Mouse (Mus musculus): ENCODE data around the gene Nrxn3. TPM values are rescaled to one million over a fixed set of nuclear protein-coding genes. Genes with fewer than 3 reads are reported as not detected.

Gene Nrxn3
- polyA plus RNA-seq, 1 experiment from 2014 or later: 5.2 TPM

GRCm38 (mm10) chr12:89504026-89504425, 781.4 kb downstream of the Nrxn3 start:
- 46% methylated on average over 3 of the region's 3 CpGs for WGBS
- no peaks in the 10 kb centered on the region for H3K27me3 ChIP-seq (ENCODE audit: control insufficient read depth, insufficient read depth, low read length)
- ATAC-seq (ENCODE audit: low FRiP score, low TSS enrichment): no peak

GRCm38 (mm10) chr12:89505121-89505764, 782.6 kb downstream of the Nrxn3 start:
- Histone ChIP-seq H3K9ac (ENCODE audit: low read depth, low read length) (no peak overlapping the region), H3K4me1 (ENCODE audit: control insufficient read depth, insufficient read depth, low read length) (no peaks in the 10 kb centered on the region), H3K9me3 (ENCODE audit: control insufficient read depth, low read length) (no peaks in the 10 kb centered on the region), H3K27ac (ENCODE audit: low read depth, low read length) (no peak overlapping the region), H3K4me3 (ENCODE audit: low read length) (no peak overlapping the region), H3K27me3 (ENCODE audit: control insufficient read depth, insufficient read depth, low read length) (no peaks in the 10 kb centered on the region), H3K36me3 (ENCODE audit: control insufficient read depth, insufficient read depth, low read length) (no peaks in the 10 kb centered on the region), H3K4me2 (replicated peaks; ENCODE audit: low read depth, low read length) (no peak overlapping the region)
- 50% methylated on average over 2 of the region's 2 CpGs for WGBS
- ATAC-seq (ENCODE audit: low FRiP score, low TSS enrichment): peak; percentile 57; the same call in 1 of the 2 replicates

More at GRCm38 (mm10) chr12:89504026-89504425, 781.4 kb downstream of the Nrxn3 start:
- no peak overlapping the region for H3K27ac ChIP-seq (ENCODE audit: low read depth, low read length)
- no peak overlapping the region for H3K4me2 ChIP-seq (replicated peaks; ENCODE audit: low read depth, low read length)
- no peaks in the 10 kb centered on the region for H3K4me1 ChIP-seq (ENCODE audit: control insufficient read depth, insufficient read depth, low read length)
- H3K9ac ChIP-seq (ENCODE audit: low read depth, low read length): no peak overlapping the region
- no peaks in the 10 kb centered on the region for H3K9me3 ChIP-seq (ENCODE audit: control insufficient read depth, low read length)
- no peaks in the 10 kb centered on the region for H3K36me3 ChIP-seq (ENCODE audit: control insufficient read depth, insufficient read depth, low read length)
- no peak overlapping the region for H3K4me3 ChIP-seq (ENCODE audit: low read length)

- no peaks in the 10 kb centered on the region for H3K9me3 ChIP-seq (ENCODE audit: control insufficient read depth, low read length)
- no peaks in the 10 kb centered on the region for H3K27me3 ChIP-seq (ENCODE audit: control insufficient read depth, insufficient read depth, low read length)
- H3K4me3 ChIP-seq (ENCODE audit: low read length): no peak overlapping the region
- no peaks in the 10 kb centered on the region for H3K36me3 ChIP-seq (ENCODE audit: control insufficient read depth, insufficient read depth, low read length)
- no peak overlapping the region for H3K27ac ChIP-seq (ENCODE audit: low read depth, low read length)
- H3K4me2 ChIP-seq (replicated peaks; ENCODE audit: low read depth, low read length): no peak overlapping the region
- H3K4me1 ChIP-seq (ENCODE audit: control insufficient read depth, insufficient read depth, low read length): no peaks in the 10 kb centered on the region
- ATAC-seq (ENCODE audit: low FRiP score, low TSS enrichment): no peak
- H3K9ac ChIP-seq (ENCODE audit: low read depth, low read length): no peak overlapping the region
These were observed 786.3 kb downstream of the Nrxn3 start for GRCm38 (mm10) chr12:89508970-89509369.

- WGBS: 45% methylated on average over 7 of the region's 7 CpGs
- Histone ChIP-seq H3K36me3 (ENCODE audit: control insufficient read depth, insufficient read depth, low read length) (no peaks in the 10 kb centered on the region), H3K9ac (ENCODE audit: low read depth, low read length) (no peak overlapping the region), H3K27ac (ENCODE audit: low read depth, low read length) (no peak overlapping the region), H3K27me3 (ENCODE audit: control insufficient read depth, insufficient read depth, low read length) (no peaks in the 10 kb centered on the region), H3K9me3 (ENCODE audit: control insufficient read depth, low read length) (no peaks in the 10 kb centered on the region), H3K4me3 (ENCODE audit: low read length) (no peak overlapping the region), H3K4me1 (ENCODE audit: control insufficient read depth, insufficient read depth, low read length) (no peaks in the 10 kb centered on the region), H3K4me2 (replicated peaks; ENCODE audit: low read depth, low read length) (no peak overlapping the region)
- ATAC-seq (ENCODE audit: low FRiP score, low TSS enrichment): no peak
These were observed 791.1 kb downstream of the Nrxn3 start for GRCm38 (mm10) chr12:89513759-89514158.

- ATAC-seq (ENCODE audit: low FRiP score, low TSS enrichment): no peak
- Histone ChIP-seq H3K9ac (ENCODE audit: low read depth, low read length) (no peak overlapping the region), H3K4me2 (replicated peaks; ENCODE audit: low read depth, low read length) (no peak overlapping the region), H3K9me3 (ENCODE audit: control insufficient read depth, low read length) (no peaks in the 10 kb centered on the region), H3K27ac (ENCODE audit: low read depth, low read length) (no peak overlapping the region), H3K36me3 (ENCODE audit: control insufficient read depth, insufficient read depth, low read length) (no peaks in the 10 kb centered on the region), H3K4me1 (ENCODE audit: control insufficient read depth, insufficient read depth, low read length) (no peaks in the 10 kb centered on the region), H3K27me3 (ENCODE audit: control insufficient read depth, insufficient read depth, low read length) (no peaks in the 10 kb centered on the region), H3K4me3 (ENCODE audit: low read length) (no peak overlapping the region)
- 78% methylated on average over 6 of the region's 6 CpGs for WGBS
These were observed 793.4 kb downstream of the Nrxn3 start for GRCm38 (mm10) chr12:89516046-89516445.

- no peaks in the 10 kb centered on the region for H3K36me3 ChIP-seq (ENCODE audit: control insufficient read depth, insufficient read depth, low read length)
- no peak overlapping the region for H3K4me3 ChIP-seq (ENCODE audit: low read length)
- no peak overlapping the region for H3K4me2 ChIP-seq (replicated peaks; ENCODE audit: low read depth, low read length)
- ATAC-seq (ENCODE audit: low FRiP score, low TSS enrichment): no peak
- H3K27me3 ChIP-seq (ENCODE audit: control insufficient read depth, insufficient read depth, low read length): no peaks in the 10 kb centered on the region
- H3K9me3 ChIP-seq (ENCODE audit: control insufficient read depth, low read length): no peaks in the 10 kb centered on the region
- no peak overlapping the region for H3K9ac ChIP-seq (ENCODE audit: low read depth, low read length)
- 24% methylated on average over 4 of the region's 4 CpGs for WGBS
- H3K27ac ChIP-seq (ENCODE audit: low read depth, low read length): no peak overlapping the region
- H3K4me1 ChIP-seq (ENCODE audit: control insufficient read depth, insufficient read depth, low read length): no peaks in the 10 kb centered on the region
These were observed 808.1 kb downstream of the Nrxn3 start for GRCm38 (mm10) chr12:89530679-89531350.

- Histone ChIP-seq H3K27me3 (ENCODE audit: control insufficient read depth, insufficient read depth, low read length) (no peaks in the 10 kb centered on the region), H3K9me3 (ENCODE audit: control insufficient read depth, low read length) (no peaks in the 10 kb centered on the region), H3K36me3 (ENCODE audit: control insufficient read depth, insufficient read depth, low read length) (no peaks in the 10 kb centered on the region), H3K27ac (ENCODE audit: low read depth, low read length) (no peak overlapping the region), H3K4me3 (ENCODE audit: low read length) (no peak overlapping the region), H3K4me2 (replicated peaks; ENCODE audit: low read depth, low read length) (no peak overlapping the region), H3K9ac (ENCODE audit: low read depth, low read length) (no peak overlapping the region), H3K4me1 (ENCODE audit: control insufficient read depth, insufficient read depth, low read length) (no peaks in the 10 kb centered on the region)
- no peak for ATAC-seq (ENCODE audit: low FRiP score, low TSS enrichment)
- 80% methylated on average over 2 of the region's 2 CpGs for WGBS
These were observed 828.6 kb downstream of the Nrxn3 start for GRCm38 (mm10) chr12:89551291-89551690.

- Histone ChIP-seq H3K4me2 (replicated peaks; ENCODE audit: low read depth, low read length) (no peak overlapping the region), H3K36me3 (ENCODE audit: control insufficient read depth, insufficient read depth, low read length) (no peaks in the 10 kb centered on the region), H3K27ac (ENCODE audit: low read depth, low read length) (no peak overlapping the region), H3K27me3 (ENCODE audit: control insufficient read depth, insufficient read depth, low read length) (no peaks in the 10 kb centered on the region), H3K4me1 (ENCODE audit: control insufficient read depth, insufficient read depth, low read length) (no peaks in the 10 kb centered on the region), H3K9ac (ENCODE audit: low read depth, low read length) (no peak overlapping the region), H3K4me3 (ENCODE audit: low read length) (no peak overlapping the region), H3K9me3 (ENCODE audit: control insufficient read depth, low read length) (no peaks in the 10 kb centered on the region)
- no peak for ATAC-seq (ENCODE audit: low FRiP score, low TSS enrichment)
- 38% methylated on average over 4 of the region's 4 CpGs for WGBS
These were observed 830.7 kb downstream of the Nrxn3 start for GRCm38 (mm10) chr12:89553223-89553880.

- Histone ChIP-seq H3K27ac (ENCODE audit: low read depth, low read length) (no peak overlapping the region), H3K9ac (ENCODE audit: low read depth, low read length) (no peak overlapping the region), H3K27me3 (ENCODE audit: control insufficient read depth, insufficient read depth, low read length) (no peaks in the 10 kb centered on the region), H3K4me1 (ENCODE audit: control insufficient read depth, insufficient read depth, low read length) (no peaks in the 10 kb centered on the region), H3K9me3 (ENCODE audit: control insufficient read depth, low read length) (no peaks in the 10 kb centered on the region), H3K4me3 (ENCODE audit: low read length) (no peak overlapping the region), H3K36me3 (ENCODE audit: control insufficient read depth, insufficient read depth, low read length) (no peaks in the 10 kb centered on the region), H3K4me2 (replicated peaks; ENCODE audit: low read depth, low read length) (no peak overlapping the region)
- 80% methylated on average over 2 of the region's 2 CpGs for WGBS
- no peak for ATAC-seq (ENCODE audit: low FRiP score, low TSS enrichment)
These were observed 831.5 kb downstream of the Nrxn3 start for GRCm38 (mm10) chr12:89554171-89554570.

All from kidney, embryonic 14.5 days (tissue).